Mouse (Mus musculus) neural tube, embryonic 13.5 days (tissue): ENCODE measurements at regions not wholly inside any gene's neighbourhood (a gene's known extent, or its start where the extent isn't known, plus 50 kb on each side); places are given as distances from the start of the nearest gene placed in this dataset.

Experiments used
- ATAC-seq: fragments of 200-750 bp; cut with Nextera tagmentation; 2 replicates; pipeline ENCODE4 v1.8.0; 2017; ENCODE audit warnings: low read depth, mild to moderate bottlenecking, moderate TSS enrichment, moderate library complexity
- H3K27ac ChIP-seq: fragments of 300-500 bp; sonication (generic); replicated peaks from 2 replicates; pipeline ENCODE4 v1.5.1; 2015; ENCODE audit warnings: moderate library complexity, mild to moderate bottlenecking, inconsistent platforms
- H3K27me3 ChIP-seq: fragments of 300-500 bp; sonication (generic); 2 replicates; pipeline ENCODE4 v1.6.1; 2015; ENCODE audit warnings: mild to moderate bottlenecking, inconsistent platforms
- H3K36me3 ChIP-seq: fragments of 300-500 bp; sonication (generic); 2 replicates; pipeline ENCODE4 v1.6.1; 2015; ENCODE audit warnings: mild to moderate bottlenecking, inconsistent platforms
- H3K4me1 ChIP-seq: fragments of 300-500 bp; sonication (generic); replicated peaks from 2 replicates; pipeline ENCODE4 v1.6.1; 2015; ENCODE audit warnings: inconsistent platforms
- H3K4me2 ChIP-seq: fragments of 300-500 bp; sonication (generic); 2 replicates; pipeline ENCODE4 v1.6.1; 2015; ENCODE audit warnings: inconsistent platforms, mild to moderate bottlenecking, moderate library complexity
- H3K4me3 ChIP-seq: fragments of 300-500 bp; sonication (generic); 2 replicates; pipeline ENCODE4 v1.5.1; 2015; ENCODE audit warnings: mild to moderate bottlenecking, inconsistent platforms
- H3K9ac ChIP-seq: fragments of 300-500 bp; sonication (generic); 2 replicates; pipeline ENCODE4 v1.6.1; 2015; ENCODE audit warnings: moderate library complexity, mild to moderate bottlenecking, inconsistent platforms
- H3K9me3 ChIP-seq: fragments of 300-500 bp; sonication (generic); 2 replicates; pipeline ENCODE4 v1.6.1; 2016; ENCODE audit warnings: inconsistent platforms
- WGBS: fragments of 180-500 bp; shearing (Covaris S2); methylation state at CpG from one replicate; pipeline ENCODE4 v1.1.7; 2015; 5-methylcytosine and 5-hydroxymethylcytosine counted together

- no peaks in the 10 kb centered on the region for H3K27me3 ChIP-seq
- no peaks in the 10 kb centered on the region for H3K36me3 ChIP-seq
- no peak overlapping the region for H3K4me2 ChIP-seq
- H3K9me3 ChIP-seq, result no peaks in the 10 kb centered on the region
- peaks cover 3% of the 10 kb centered on the region; the same call in 1 of the 2 replicates for H3K4me1 ChIP-seq
- no peak overlapping the region for H3K4me3 ChIP-seq
- no peak for ATAC-seq
- H3K27ac ChIP-seq, result no peak overlapping the region
- WGBS, result 92% methylated on average over 5 of the region's 5 CpGs
- H3K9ac ChIP-seq, result no peak overlapping the region
Measured at GRCm38 (mm10) chr12:12882931-12883553, 58.7 kb downstream of the Mycn start.

DNA sequence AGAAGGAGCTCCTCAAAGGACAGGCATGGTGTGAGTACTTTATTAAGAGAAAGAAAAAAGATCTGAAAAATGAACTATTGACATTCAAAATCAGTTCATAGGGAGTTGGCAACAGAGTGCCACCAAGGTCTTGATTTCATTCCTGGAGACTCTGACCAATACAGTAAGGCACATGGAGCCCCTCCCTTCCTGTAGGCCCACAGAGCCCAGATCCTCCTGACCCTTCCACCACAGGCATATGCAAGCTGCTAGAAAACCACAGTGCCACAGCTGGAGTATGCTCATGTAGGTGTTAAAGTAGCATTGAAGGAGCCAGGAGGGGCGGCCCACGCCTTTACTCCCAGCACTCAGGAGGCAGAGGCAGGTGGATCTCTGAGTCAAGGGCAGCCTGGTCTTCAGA lies 63.7 kb downstream of the Mycn start:
- H3K27ac ChIP-seq, result peak overlapping the region; percentile 78
- 98% methylated on average over 2 of the region's 2 CpGs for WGBS

DNA sequence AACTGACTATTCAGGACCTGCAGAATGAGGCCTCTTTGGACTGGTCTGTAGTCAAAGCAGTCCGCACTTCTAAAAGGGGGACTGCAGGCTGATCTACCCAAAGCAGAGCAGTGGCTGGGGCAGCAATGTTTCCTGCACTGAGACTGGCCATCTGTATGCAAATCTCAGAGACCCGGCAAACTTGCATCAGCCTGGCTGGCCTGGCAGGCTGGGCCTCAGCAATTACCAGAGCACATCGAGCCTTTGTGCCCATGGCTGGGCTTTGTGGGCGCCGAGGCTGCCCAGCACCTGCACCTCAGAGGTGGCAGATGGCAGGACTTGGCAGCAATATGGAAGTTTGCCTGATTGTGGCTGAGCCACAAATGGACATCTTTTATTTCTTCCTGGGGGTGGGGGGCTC lies 64.2 kb downstream of the Mycn start:
- no peaks in the 10 kb centered on the region for H3K27me3 ChIP-seq
- H3K36me3 ChIP-seq, result no peaks in the 10 kb centered on the region
- ATAC-seq, result peak; percentile 84
- peak overlapping the region; percentile 78 for H3K27ac ChIP-seq
- H3K4me1 ChIP-seq, result peaks cover 7% of the 10 kb centered on the region
- H3K4me3 ChIP-seq, result no peak overlapping the region
- no peak overlapping the region for H3K4me2 ChIP-seq
- no peaks in the 10 kb centered on the region for H3K9me3 ChIP-seq
- H3K9ac ChIP-seq, result no peak overlapping the region
- 22% methylated on average over 5 of the region's 5 CpGs for WGBS

More for the DNA sequence above, 63.7 kb downstream of the Mycn start:
- Histone ChIP-seq H3K36me3 (no peaks in the 10 kb centered on the region), H3K9me3 (no peaks in the 10 kb centered on the region), H3K4me3 (no peak overlapping the region), H3K9ac (no peak overlapping the region), H3K4me2 (no peak overlapping the region), H3K4me1 (peaks cover 7% of the 10 kb centered on the region), H3K27me3 (no peaks in the 10 kb centered on the region)
- ATAC-seq, result peak; percentile 21; the same call in 1 of the 2 replicates

DNA sequence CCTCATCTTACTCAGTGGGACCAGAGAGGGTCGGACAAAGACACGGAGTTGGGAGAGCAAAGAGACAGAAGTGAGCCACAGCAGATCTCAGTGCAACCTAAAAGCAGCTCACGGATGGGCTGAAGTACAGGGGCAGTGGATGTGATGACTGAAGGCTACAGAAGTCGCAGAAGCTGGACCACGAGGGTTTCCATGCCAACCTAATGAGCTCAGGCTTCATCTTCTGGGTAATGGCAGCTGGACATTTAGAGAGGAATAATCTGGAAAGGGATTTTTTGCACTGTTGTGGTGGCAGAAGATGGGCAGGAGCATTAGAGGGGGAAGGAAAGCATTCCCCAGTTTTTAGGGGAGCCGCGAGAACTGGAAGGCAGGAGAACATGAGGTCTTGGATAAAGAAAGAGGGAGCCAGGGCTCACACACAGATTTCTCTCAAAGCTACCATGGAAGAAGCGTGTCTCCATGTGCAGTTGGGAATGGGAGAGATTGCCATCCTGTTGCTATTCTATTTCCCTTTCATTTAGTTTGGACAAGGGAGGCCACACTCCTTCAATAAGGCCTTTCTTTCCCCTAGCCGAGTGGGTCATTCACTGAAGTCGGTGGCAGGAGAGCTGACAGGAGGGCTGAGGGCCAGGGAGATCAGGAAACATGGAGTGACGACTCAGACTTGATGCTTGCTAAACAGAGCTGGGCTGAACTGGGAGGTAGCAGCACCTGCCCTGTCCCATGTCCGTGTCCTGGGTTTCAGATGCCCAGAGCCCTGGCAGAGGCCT lies 65.6 kb downstream of the Mycn start:
- Histone ChIP-seq H3K9ac (no peak overlapping the region), H3K9me3 (no peaks in the 10 kb centered on the region), H3K4me1 (peaks cover 18% of the 10 kb centered on the region), H3K36me3 (no peaks in the 10 kb centered on the region), H3K27ac (peak overlapping the region; percentile 78), H3K4me2 (no peak overlapping the region), H3K27me3 (no peaks in the 10 kb centered on the region), H3K4me3 (no peak overlapping the region)
- 60% methylated on average over 12 of the region's 12 CpGs for WGBS
- no peak for ATAC-seq

GRCm38 (mm10) chr12:12873551-12873950 lies 68.2 kb downstream of the Mycn start:
- WGBS, result 90% methylated on average over 11 of the region's 11 CpGs
- Histone ChIP-seq H3K4me2 (no peak overlapping the region), H3K9me3 (no peaks in the 10 kb centered on the region), H3K36me3 (no peaks in the 10 kb centered on the region), H3K27ac (no peak overlapping the region), H3K4me3 (no peak overlapping the region), H3K27me3 (no peaks in the 10 kb centered on the region), H3K9ac (no peak overlapping the region), H3K4me1 (peaks cover 19% of the 10 kb centered on the region)
- no peak for ATAC-seq

DNA sequence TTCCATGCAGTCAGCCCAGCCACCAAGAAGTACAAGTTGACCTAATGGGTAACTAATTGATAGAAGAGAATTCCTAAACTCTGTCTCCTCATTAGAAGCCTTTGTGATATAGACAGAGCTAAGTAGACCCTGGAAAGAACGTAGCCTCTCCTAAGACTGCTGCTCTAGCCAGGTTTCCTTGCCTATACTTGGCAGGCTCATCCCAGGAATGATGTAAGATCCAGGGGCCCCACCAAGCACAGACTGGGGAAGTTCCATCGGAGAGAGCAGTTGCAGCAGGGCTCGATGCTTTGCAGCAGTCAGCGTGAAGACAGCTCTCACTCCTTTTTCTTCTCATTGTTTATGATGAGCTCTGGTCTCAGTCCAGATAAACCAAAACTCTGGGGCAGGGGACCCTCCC lies 68.7 kb downstream of the Mycn start:
- ATAC-seq, result no peak
- Histone ChIP-seq H3K9ac (no peak overlapping the region), H3K4me3 (no peak overlapping the region), H3K4me2 (no peak overlapping the region), H3K27me3 (no peaks in the 10 kb centered on the region), H3K36me3 (no peaks in the 10 kb centered on the region), H3K9me3 (no peaks in the 10 kb centered on the region), H3K27ac (no peak overlapping the region), H3K4me1 (peaks cover 19% of the 10 kb centered on the region)
- WGBS, result 65% methylated on average over 4 of the region's 4 CpGs

DNA sequence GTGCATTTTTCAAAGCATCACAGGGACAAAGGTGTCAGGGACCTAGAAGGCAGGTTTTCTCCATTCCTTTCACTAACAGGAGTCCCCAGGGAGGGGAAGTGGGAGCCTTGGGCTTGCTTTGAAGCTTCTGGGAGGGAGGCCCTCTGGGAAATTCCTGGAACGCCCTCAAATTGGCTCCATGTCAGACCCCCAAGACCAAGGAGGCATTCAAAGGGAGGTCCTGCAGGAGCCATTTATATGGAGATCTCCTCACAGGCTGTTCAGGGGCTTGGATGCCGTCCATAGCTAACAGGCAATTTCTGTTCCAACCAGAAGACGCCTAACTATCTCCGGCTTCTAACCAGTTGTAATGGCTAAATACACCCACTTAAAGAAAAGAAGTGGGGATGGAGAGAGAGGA lies 70.4 kb downstream of the Mycn start:
- Histone ChIP-seq H3K27me3 (no peaks in the 10 kb centered on the region), H3K4me2 (no peak overlapping the region), H3K36me3 (no peaks in the 10 kb centered on the region), H3K9me3 (no peaks in the 10 kb centered on the region), H3K9ac (no peak overlapping the region), H3K27ac (peak overlapping the region; percentile 2; the same call in 1 of the 2 replicates), H3K4me1 (peaks cover 16% of the 10 kb centered on the region), H3K4me3 (no peak overlapping the region)
- WGBS, result 27% methylated on average over 4 of the region's 4 CpGs
- ATAC-seq, result peak; percentile 48; the same call in 1 of the 2 replicates

GRCm38 (mm10) chr12:12866590-12866989 lies 75.1 kb downstream of the Mycn start:
- Histone ChIP-seq H3K27ac (0 out of 2 replicates have a peak overlapping the region, but pooled peaks have one; percentile 0), H3K4me2 (no peak overlapping the region), H3K4me1 (peaks cover 6% of the 10 kb centered on the region), H3K4me3 (no peak overlapping the region), H3K9ac (no peak overlapping the region), H3K9me3 (no peaks in the 10 kb centered on the region), H3K36me3 (no peaks in the 10 kb centered on the region), H3K27me3 (no peaks in the 10 kb centered on the region)
- 50% methylated on average over 10 of the region's 10 CpGs for WGBS
- no peak for ATAC-seq

- Histone ChIP-seq H3K27me3 (no peaks in the 10 kb centered on the region), H3K4me3 (no peak overlapping the region), H3K36me3 (no peaks in the 10 kb centered on the region), H3K4me2 (no peak overlapping the region), H3K9me3 (no peaks in the 10 kb centered on the region), H3K27ac (no peak overlapping the region), H3K9ac (no peak overlapping the region), H3K4me1 (no peaks in the 10 kb centered on the region)
- WGBS, result 7% methylated on average over 2 of the region's 2 CpGs
- ATAC-seq, result no peak
Measured at GRCm38 (mm10) chr12:12850681-12851080, 91.0 kb downstream of the Mycn start.

- H3K4me2 ChIP-seq, result no peak overlapping the region
- H3K9me3 ChIP-seq, result no peaks in the 10 kb centered on the region
- 39% methylated on average over 1 of the region's 1 CpGs for WGBS
- ATAC-seq, result no peak
- H3K4me3 ChIP-seq, result no peak overlapping the region
- H3K27ac ChIP-seq, result no peak overlapping the region
- H3K36me3 ChIP-seq, result no peaks in the 10 kb centered on the region
- H3K9ac ChIP-seq, result no peak overlapping the region
- H3K27me3 ChIP-seq, result no peaks in the 10 kb centered on the region
- peaks cover 11% of the 10 kb centered on the region for H3K4me1 ChIP-seq
Measured at GRCm38 (mm10) chr12:12846716-12847115, 95.0 kb downstream of the Mycn start.

GRCm38 (mm10) chr12:12842247-12842957 lies 99.3 kb downstream of the Mycn start:
- Histone ChIP-seq H3K27me3 (no peaks in the 10 kb centered on the region), H3K9me3 (no peaks in the 10 kb centered on the region), H3K4me3 (no peak overlapping the region), H3K27ac (0 out of 2 replicates have a peak overlapping the region, but pooled peaks have one; percentile 46), H3K36me3 (no peaks in the 10 kb centered on the region), H3K4me1 (peaks cover 26% of the 10 kb centered on the region), H3K4me2 (peak overlapping the region; percentile 28), H3K9ac (no peak overlapping the region; the same call in 1 of the 2 replicates)
- WGBS, result 18% methylated on average over 17 of the region's 17 CpGs
- ATAC-seq, result no peak
